Mouse (Mus musculus) CH12.LX (cell line): ENCODE data around the gene Nfat5. TPM values are rescaled to one million over a fixed set of nuclear protein-coding genes. Genes with fewer than 3 reads are reported as not detected.
A peak's percentile ranks its signal among the peaks of the same experiment; 100 is the strongest.

Experiments used
- DNase-seq: peaks from one replicate; pipeline ENCODE4 v3.0.0-alpha.2; 2013; ENCODE audit errors: extremely low read depth
- H3K27ac ChIP-seq: 2 replicates; pipeline ENCODE4 v1.5.1; 2012; ENCODE audit warnings: low read depth, mild to moderate bottlenecking, control low read depth, moderate library complexity; ENCODE audit not compliant: insufficient read depth
- H3K27me3 ChIP-seq: replicated peaks from 2 replicates; pipeline ENCODE3; 2012; ENCODE audit warnings: inconsistent platforms
- H3K36me3 ChIP-seq, 2 experiments: replicated peaks in 1 of 2; 2 replicates each; pipeline versions ENCODE3 to v1.6.1; 2012; ENCODE audit warnings: inconsistent platforms in 1 of 2, low read length in 1 of 2, mild to moderate bottlenecking in 1 of 2, mixed read lengths in 1 of 2, moderate library complexity in 1 of 2; ENCODE audit not compliant: control insufficient read depth in 1 of 2, insufficient read depth in 1 of 2
- H3K4me1 ChIP-seq, 2 experiments: 2 replicates each; pipeline ENCODE4 v1.6.1; 2012; ENCODE audit warnings: inconsistent platforms in 1 of 2, moderate library complexity in 1 of 2; ENCODE audit not compliant: insufficient read depth in 2 of 2, control insufficient read depth in 1 of 2
- H3K4me2 ChIP-seq: 2 replicates; pipeline ENCODE4 v1.6.1; 2012; ENCODE audit warnings: low read depth, mild to moderate bottlenecking, control low read depth; ENCODE audit not compliant: poor library complexity, insufficient read depth, severe bottlenecking
- H3K4me3 ChIP-seq, 3 experiments: fragments of 150-350 bp in 1 of 3; sonication (generic) in 1 of 3; replicated peaks in 1 of 3; 2 replicates each; pipeline versions ENCODE3 to v1.5.1; 2011 to 2012; ENCODE audit warnings: low read depth in 2 of 3, low read length in 2 of 3, mild to moderate bottlenecking in 2 of 3, moderate library complexity in 2 of 3, control low read depth in 1 of 3, improper control_type of control experiment in 1 of 3, inconsistent platforms in 1 of 3, mixed read lengths in 1 of 3; ENCODE audit not compliant: poor library complexity in 1 of 3
- H3K79me2 ChIP-seq: replicated peaks from 2 replicates; pipeline ENCODE4 v1.6.1; 2012; ENCODE audit warnings: mild to moderate bottlenecking, moderate library complexity; ENCODE audit not compliant: control insufficient read depth, poor library complexity, insufficient read depth, severe bottlenecking; ENCODE audit errors: extremely low read depth
- H3K9ac ChIP-seq: 2 replicates; pipeline ENCODE4 v1.6.1; 2012; ENCODE audit warnings: low read depth, mild to moderate bottlenecking, control low read depth, moderate library complexity; ENCODE audit not compliant: insufficient read depth
- H3K9me3 ChIP-seq: replicated peaks from 2 replicates; pipeline ENCODE3; 2012; ENCODE audit warnings: low read length, inconsistent platforms, mixed read lengths
- BHLHE40 ChIP-seq: IDR thresholded peaks from 2 replicates; pipeline ENCODE4 v1.6.1; 2011; ENCODE audit warnings: mild to moderate bottlenecking, low read depth, low read length, improper control_type of control experiment
- E2F4 ChIP-seq: IDR thresholded peaks from 2 replicates; pipeline ENCODE4 v1.6.1; 2011; ENCODE audit warnings: low read depth, low read length, improper control_type of control experiment; ENCODE audit not compliant: insufficient replicate concordance
- ELF1 ChIP-seq: IDR thresholded peaks from 2 replicates; pipeline ENCODE4 v1.6.1; 2014; ENCODE audit warnings: low read depth, mild to moderate bottlenecking, inconsistent platforms, low read length, improper control_type of control experiment
- HCFC1 ChIP-seq: IDR thresholded peaks from 2 replicates; pipeline ENCODE4 v1.6.1; 2012; ENCODE audit warnings: low read depth, mild to moderate bottlenecking, inconsistent platforms, low read length, improper control_type of control experiment
- JUND ChIP-seq: conservative IDR thresholded peaks from 2 replicates; pipeline ENCODE4 v1.6.1; 2011; ENCODE audit warnings: low read depth, low read length, improper control_type of control experiment
- MAX ChIP-seq: IDR thresholded peaks from 2 replicates; pipeline ENCODE4 v1.6.1; 2011; ENCODE audit warnings: low read length, improper control_type of control experiment
- MAZ ChIP-seq: IDR thresholded peaks from 2 replicates; pipeline ENCODE4 v1.6.1; 2012; ENCODE audit warnings: low read depth, mild to moderate bottlenecking, inconsistent platforms, low read length, improper control_type of control experiment, moderate library complexity
- MEF2A ChIP-seq: IDR thresholded peaks from 2 replicates; pipeline ENCODE4 v1.6.1; 2014; ENCODE audit warnings: low read depth, mild to moderate bottlenecking, inconsistent platforms, low read length, improper control_type of control experiment, borderline replicate concordance
- MXI1 ChIP-seq: IDR thresholded peaks from 2 replicates; pipeline ENCODE4 v1.6.1; 2011; ENCODE audit warnings: mild to moderate bottlenecking, low read depth, low read length, improper control_type of control experiment
- NRF1 ChIP-seq: IDR thresholded peaks from 2 replicates; pipeline ENCODE4 v1.6.1; 2014; ENCODE audit warnings: low read depth, mild to moderate bottlenecking, inconsistent platforms, low read length, improper control_type of control experiment, moderate library complexity
- POLR2AphosphoS2 ChIP-seq: IDR thresholded peaks from 2 replicates; pipeline ENCODE4 v1.6.1; 2011; ENCODE audit warnings: low read depth, low read length, improper control_type of control experiment
- RAD21 ChIP-seq: IDR thresholded peaks from 2 replicates; pipeline ENCODE4 v1.6.1; 2011; ENCODE audit warnings: low read depth, mild to moderate bottlenecking, low read length, improper control_type of control experiment, moderate library complexity
- RCOR1 ChIP-seq: conservative IDR thresholded peaks from 2 replicates; pipeline ENCODE4 v1.6.1; 2012; ENCODE audit warnings: low read depth, mild to moderate bottlenecking, inconsistent platforms, low read length, improper control_type of control experiment
- SMC3 ChIP-seq: IDR thresholded peaks from 2 replicates; pipeline ENCODE4 v1.6.1; 2011; ENCODE audit warnings: low read depth, low read length, improper control_type of control experiment
- ZNF384 ChIP-seq: IDR thresholded peaks from 2 replicates; pipeline ENCODE4 v1.6.1; 2012; ENCODE audit warnings: low read depth, low read length, improper control_type of control experiment, inconsistent platforms
- dilution Hi-C: fragments of 300-500 bp; cut with MboI; formaldehyde crosslinking; loops from 2 replicates; pipeline ENCODE4 v1.14.3; 2020; ENCODE audit warnings: low sequenced_read_pairs; ENCODE audit not compliant: extremely low pct_unique_long_range_greater_than_20kb, extremely low pct_ligation_motif_present
- in situ Hi-C: fragments of 300-500 bp; cut with MboI; formaldehyde crosslinking; loops from 3 replicates; pipeline ENCODE4 v1.14.3; 2019; ENCODE audit warnings: low sequenced_read_pairs, low pct_ligation_motif_present, low pct_unique_long_range_greater_than_20kb, mixed read lengths
- polyA plus RNA-seq: library from polyadenylated mRNA; unstranded; fragments of >175 nt; gene quantifications from 2 replicates; pipeline ENCODE4 v1.2.1, GENCODE M21; 2012; ENCODE audit warnings: low read depth; ENCODE audit not compliant: insufficient read length
- total RNA-seq, 2 experiments: library from RNA; depleted of rRNA; stranded (reverse); fragments of 300-350 nt in 1 of 2; fragments of >200 nt in 1 of 2; gene quantifications; 2 replicates each; pipeline ENCODE4 v1.2.3; 2012 to 2014

The Nfat5 gene
- total and polyA plus RNA-seq, 3 experiments = 13.2 to 36.2 (median 18.6) TPM

DNA sequence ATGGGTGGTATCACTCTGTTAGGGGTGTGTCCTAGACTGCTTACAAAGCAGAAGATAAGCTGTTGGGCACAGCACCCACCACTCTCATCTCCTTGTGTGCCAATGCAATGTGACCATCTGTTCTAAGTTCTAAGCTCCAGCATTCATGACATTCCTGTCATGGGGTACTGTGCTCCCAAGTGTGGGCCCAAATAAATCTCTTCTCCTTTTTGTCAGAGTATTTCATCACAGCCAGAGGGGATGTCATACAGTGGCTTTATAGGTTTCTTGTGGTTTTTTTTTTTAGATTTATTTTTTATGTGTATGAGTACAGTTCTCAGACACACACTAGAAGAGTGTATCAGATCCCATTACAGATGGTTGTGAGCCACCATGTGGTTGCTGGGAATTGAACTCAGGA is 24.1 kb upstream of the Nfat5 start:
- Histone ChIP-seq H3K27me3 (no peaks in the 10 kb centered on the region), H3K9me3 (no peaks in the 10 kb centered on the region), H3K9ac (no peak overlapping the region), H3K4me2 (no peak overlapping the region), H3K36me3 (no peaks in the 10 kb centered on the region), H3K79me2 (no peaks in the 10 kb centered on the region), H3K4me3 (no peak overlapping the region), H3K27ac (no peak overlapping the region), H3K4me1 (peaks cover 9 to 17% of the 10 kb centered on the region in 2 experiments; a peak in 3 of 4 replicates)
- TF ChIP-seq MEF2A = no peak
- TF ChIP-seq POLR2AphosphoS2 = no peak
- no peak for TF ChIP-seq BHLHE40
- in situ Hi-C loops (no loop called here), dilution Hi-C loops (no loop called here)
- DNase-seq = no peak

DNA sequence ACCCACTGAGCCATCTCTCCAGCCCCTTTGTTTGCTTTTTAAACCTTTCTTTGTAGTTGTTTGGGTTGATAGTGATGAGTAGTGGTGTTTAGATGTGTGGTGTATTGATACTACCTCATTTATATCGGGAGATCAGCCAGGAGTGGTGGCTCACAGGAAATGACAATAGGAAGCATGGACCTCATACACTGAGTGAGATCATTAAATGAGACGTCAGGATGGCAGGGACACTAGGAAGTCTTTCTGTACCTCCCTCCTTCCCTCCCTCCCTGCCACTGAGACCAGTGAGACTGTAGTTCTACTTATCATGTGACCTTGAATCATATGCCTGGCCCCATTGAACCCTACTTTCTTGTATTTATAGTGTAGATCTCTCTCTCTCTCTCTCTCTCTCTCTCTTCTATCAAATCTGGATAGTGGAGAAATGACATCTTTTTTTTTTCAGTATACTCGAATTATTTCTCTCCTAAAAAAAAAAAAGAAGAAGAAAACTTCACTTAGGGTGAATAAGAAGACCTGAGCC is 23.6 kb upstream of the Nfat5 start:
- Histone ChIP-seq H3K4me1 (peaks cover 9 to 17% of the 10 kb centered on the region in 2 experiments; a peak in 3 of 4 replicates), H3K79me2 (no peaks in the 10 kb centered on the region), H3K4me3 (no peak overlapping the region), H3K27me3 (no peaks in the 10 kb centered on the region), H3K27ac (no peak overlapping the region)
- no peak for TF ChIP-seq NRF1
- TF ChIP-seq RAD21 = no peak
- no peak for TF ChIP-seq RCOR1
- TF ChIP-seq E2F4 = no peak
- TF ChIP-seq JUND = no peak
- no peak for TF ChIP-seq MAX
- no peak for TF ChIP-seq HCFC1
- no peak for TF ChIP-seq MXI1
- TF ChIP-seq SMC3 = no peak
- TF ChIP-seq MAZ = no peak
- TF ChIP-seq ZNF384 = no peak
- TF ChIP-seq, all 38 proteins: peak for 0
- Histone ChIP-seq H3K9ac (no peak overlapping the region), H3K9me3 (no peaks in the 10 kb centered on the region), H3K4me2 (no peak overlapping the region), H3K36me3 (no peaks in the 10 kb centered on the region)
- in situ Hi-C loops (no loop called here), dilution Hi-C loops (no loop called here)
- DNase-seq = no peak

DNA sequence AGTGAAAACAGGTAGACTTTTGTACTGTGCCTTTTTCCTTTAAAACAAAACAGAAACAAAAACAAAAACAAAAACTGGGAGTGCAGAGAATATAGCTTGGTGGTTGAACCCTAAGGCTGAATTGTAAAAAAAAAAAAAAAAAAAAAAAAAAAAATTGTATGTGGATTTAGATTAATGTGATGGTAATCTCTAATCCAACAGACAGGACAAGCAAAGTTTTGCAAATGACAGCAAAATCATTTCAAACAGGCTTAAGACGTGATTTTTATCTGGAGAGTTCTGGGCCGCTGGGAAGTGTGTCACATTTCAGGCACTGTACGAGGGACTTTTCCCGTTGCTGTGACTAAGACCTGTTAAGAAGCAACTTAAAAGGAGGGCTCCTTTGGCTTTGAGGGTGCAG is 23.0 kb upstream of the Nfat5 start:
- Histone ChIP-seq H3K4me1 (peaks cover 9 to 17% of the 10 kb centered on the region in 2 experiments; a peak in 3 of 4 replicates), H3K9ac (no peak overlapping the region), H3K36me3 (no peaks in the 10 kb centered on the region), H3K4me2 (no peak overlapping the region), H3K4me3 (no peak overlapping the region), H3K79me2 (no peaks in the 10 kb centered on the region), H3K9me3 (no peaks in the 10 kb centered on the region), H3K27ac (no peak overlapping the region), H3K27me3 (no peaks in the 10 kb centered on the region)
- in situ Hi-C loops = no loop called here
- DNase-seq = no peak
- TF ChIP-seq ZNF384 (0 out of 2 replicates have a peak, but pooled peaks have one; percentile 27), ELF1 (no peak)
- dilution Hi-C loops = no loop called here
